Mouse (Mus musculus) midbrain, embryonic 15.5 days (tissue): ENCODE measurements around the gene Zfp953. TPM values are rescaled to one million over a fixed set of nuclear protein-coding genes. Genes with fewer than 3 reads are reported as not detected.

ENCODE experiments used
- polyA plus RNA-seq: library from polyadenylated mRNA; unstranded; fragments of >200 nt; fragmentation: Nextera tagmentation; extraction: Ambion mirVana; gene quantifications from 2 replicates; pipeline ENCODE4 v1.2.1, GENCODE M21; 2015

The Zfp953 gene
- polyA plus RNA-seq, 1 experiment from 2014 or later: 0.68 TPM

Other genes with a start within 250 kb of the Zfp953 start
- not detected in 2 replicates for gene Rslcan18, start 244.3 kb downstream of the Zfp953 start, polyA plus RNA-seq
- 4.6 and 5.0 TPM in 2 replicates for gene Zfp759, start 238.9 kb downstream of the Zfp953 start, polyA plus RNA-seq
- gene Rsl1, start 187.4 kb downstream of the Zfp953 start, polyA plus RNA-seq: 6.1 and 6.2 TPM in 2 replicates
- gene Zfp455, start 166.1 kb downstream of the Zfp953 start, polyA plus RNA-seq: 2.0 and 2.9 TPM in 2 replicates
- 5.1 and 6.3 TPM in 2 replicates for gene Zfp458, start 82.1 kb downstream of the Zfp953 start, polyA plus RNA-seq
- gene Zfp457, start 54.1 kb downstream of the Zfp953 start, polyA plus RNA-seq: 0.91 and 1.5 TPM in 2 replicates
- 1.4 and 1.6 TPM in 2 replicates for gene Zfp595, start 28.0 kb downstream of the Zfp953 start, polyA plus RNA-seq
- not detected in 2 replicates for gene Gm28044, start 69 bp downstream of the Zfp953 start, polyA plus RNA-seq
- not detected in 2 replicates for gene Gm28041, start 15.1 kb upstream of the Zfp953 start, polyA plus RNA-seq
- gene Zfp456, start 15.2 kb upstream of the Zfp953 start, polyA plus RNA-seq: 0.53 and 0.79 TPM in 2 replicates
- gene Zfp429, start 39.2 kb upstream of the Zfp953 start, polyA plus RNA-seq: 4.2 and 4.9 TPM in 2 replicates
- gene Zfp459, start 60.8 kb upstream of the Zfp953 start, polyA plus RNA-seq: 1.0 and 1.3 TPM in 2 replicates
- gene Zfp874a, start 91.0 kb upstream of the Zfp953 start, polyA plus RNA-seq: 5.6 and 6.6 TPM in 2 replicates
- gene Zfp874b, start 123.7 kb upstream of the Zfp953 start, polyA plus RNA-seq: 2.3 and 3.0 TPM in 2 replicates
- gene Zfp58, start 139.9 kb upstream of the Zfp953 start, polyA plus RNA-seq: 13.0 and 13.7 TPM in 2 replicates
- not detected in 2 replicates for gene Gm26965, start 165.5 kb upstream of the Zfp953 start, polyA plus RNA-seq
- gene Zfp87, start 165.6 kb upstream of the Zfp953 start, polyA plus RNA-seq: 36.8 and 39.6 TPM in 2 replicates
- 13.4 and 14.7 TPM in 2 replicates for gene Zfp748, start 193.2 kb upstream of the Zfp953 start, polyA plus RNA-seq
- 4.7 and 4.9 TPM in 2 replicates for gene Zfp729b, start 249.1 kb upstream of the Zfp953 start, polyA plus RNA-seq